Mouse (Mus musculus) heart, embryonic 10.5 days (tissue): ENCODE data around the gene Prkd2. TPM values are rescaled to one million over a fixed set of nuclear protein-coding genes. Genes with fewer than 3 reads are reported as not detected.

Source experiments
- DNase-seq: peaks from one replicate; pipeline ENCODE4 v3.0.0-alpha.2; 2017; ENCODE audit warnings: low spot score
- H3K27ac ChIP-seq: fragments of 300-500 bp; sonication (generic); 2 replicates; pipeline ENCODE4 v1.5.1; 2016; ENCODE audit warnings: mild to moderate bottlenecking
- H3K27me3 ChIP-seq: fragments of 300-500 bp; sonication (generic); 2 replicates; pipeline ENCODE4 v1.6.1; 2016; ENCODE audit warnings: mild to moderate bottlenecking; ENCODE audit not compliant: poor library complexity, insufficient read depth, severe bottlenecking
- H3K36me3 ChIP-seq: fragments of 300-500 bp; sonication (generic); 2 replicates; pipeline ENCODE4 v1.6.1; 2016; ENCODE audit warnings: mild to moderate bottlenecking, moderate library complexity
- H3K4me1 ChIP-seq: fragments of 300-500 bp; sonication (generic); 2 replicates; pipeline ENCODE4 v1.6.1; 2016; ENCODE audit warnings: mild to moderate bottlenecking
- H3K4me3 ChIP-seq: fragments of 300-500 bp; sonication (generic); 2 replicates; pipeline ENCODE4 v1.5.1; 2016; ENCODE audit warnings: mild to moderate bottlenecking, moderate library complexity
- H3K9me3 ChIP-seq: fragments of 300-500 bp; sonication (generic); 2 replicates; pipeline ENCODE4 v1.6.1; 2016; ENCODE audit warnings: mild to moderate bottlenecking, moderate library complexity
- WGBS: fragments of 180-500 bp; shearing (Covaris S2); methylation state at CpG from one replicate; pipeline ENCODE4 v1.1.7; 2016; 5-methylcytosine and 5-hydroxymethylcytosine counted together
- polyA plus RNA-seq: library from polyadenylated mRNA; unstranded; fragments of >200 nt; fragmentation: Nextera tagmentation; extraction: Ambion mirVana; gene quantifications from 2 replicates; pipeline ENCODE4 v1.2.1, GENCODE M21; 2016

The Prkd2 gene
- polyA plus RNA-seq, 1 experiment from 2014 or later = 8.9 TPM

- 0 out of 2 replicates have a peak, but pooled peaks cover 3% of the 10 kb centered on the region for H3K27me3 ChIP-seq
- H3K4me1 ChIP-seq = peaks cover 22% of the 10 kb centered on the region
- H3K27ac ChIP-seq = no peak overlapping the region
- 31% methylated on average over 17 of the region's 17 CpGs for WGBS
- DNase-seq = no peak
- no peaks in the 10 kb centered on the region for H3K9me3 ChIP-seq
- H3K4me3 ChIP-seq = no peak overlapping the region
- peaks cover 61% of the 10 kb centered on the region for H3K36me3 ChIP-seq
These were observed 5.9 kb downstream of the Prkd2 start for GRCm38 (mm10) chr7:16848579-16848978.

- DNase-seq = no peak
- no peaks in the 10 kb centered on the region for H3K4me1 ChIP-seq
- WGBS = 85% methylated on average over 4 of the region's 4 CpGs
- no peaks in the 10 kb centered on the region for H3K9me3 ChIP-seq
- peaks cover 85% of the 10 kb centered on the region for H3K36me3 ChIP-seq
- H3K27ac ChIP-seq = no peak overlapping the region
- H3K4me3 ChIP-seq = no peak overlapping the region
- no peaks in the 10 kb centered on the region for H3K27me3 ChIP-seq
These were observed 8.9 kb downstream of the Prkd2 start for GRCm38 (mm10) chr7:16851636-16852035.

GRCm38 (mm10) chr7:16853302-16853831 is 10.7 kb downstream of the Prkd2 start:
- Histone ChIP-seq H3K9me3 (no peaks in the 10 kb centered on the region), H3K4me1 (0 out of 2 replicates have a peak, but pooled peaks cover 5% of the 10 kb centered on the region), H3K27ac (no peak overlapping the region), H3K27me3 (no peaks in the 10 kb centered on the region), H3K4me3 (no peak overlapping the region), H3K36me3 (peaks cover 92% of the 10 kb centered on the region)
- DNase-seq = no peak
- 83% methylated on average over 14 of the region's 14 CpGs for WGBS

GRCm38 (mm10) chr7:16858336-16858735 is 15.6 kb downstream of the Prkd2 start:
- H3K9me3 ChIP-seq = no peaks in the 10 kb centered on the region
- DNase-seq = no peak
- H3K4me3 ChIP-seq = no peak overlapping the region
- H3K36me3 ChIP-seq = peaks cover 76% of the 10 kb centered on the region
- H3K27me3 ChIP-seq = no peaks in the 10 kb centered on the region
- 0 out of 2 replicates have a peak, but pooled peaks cover 5% of the 10 kb centered on the region for H3K4me1 ChIP-seq
- 30% methylated on average over 17 of the region's 17 CpGs for WGBS
- H3K27ac ChIP-seq = no peak overlapping the region

GRCm38 (mm10) chr7:16859902-16860651 is 17.4 kb downstream of the Prkd2 start:
- 38% methylated on average over 5 of the region's 5 CpGs for WGBS
- Histone ChIP-seq H3K27me3 (no peaks in the 10 kb centered on the region), H3K36me3 (peaks cover 77% of the 10 kb centered on the region), H3K9me3 (no peaks in the 10 kb centered on the region), H3K4me3 (no peak overlapping the region), H3K27ac (no peak overlapping the region), H3K4me1 (0 out of 2 replicates have a peak, but pooled peaks cover 5% of the 10 kb centered on the region)
- no peak for DNase-seq

GRCm38 (mm10) chr7:16867488-16867887 is 24.8 kb downstream of the Prkd2 start:
- 78% methylated on average over 3 of the region's 3 CpGs for WGBS

GRCm38 (mm10) chr7:16869497-16869896 is 26.8 kb downstream of the Prkd2 start:
- peaks cover 58% of the 10 kb centered on the region for H3K36me3 ChIP-seq
- no peak overlapping the region for H3K27ac ChIP-seq

More at GRCm38 (mm10) chr7:16867488-16867887, 24.8 kb downstream of the Prkd2 start:
- Histone ChIP-seq H3K27me3 (no peaks in the 10 kb centered on the region), H3K4me1 (peaks cover 6% of the 10 kb centered on the region; the same call in 1 of the 2 replicates), H3K27ac (0 out of 2 replicates have a peak overlapping the region, but pooled peaks have one; percentile 22), H3K36me3 (peaks cover 75% of the 10 kb centered on the region), H3K9me3 (no peaks in the 10 kb centered on the region), H3K4me3 (no peak overlapping the region)
- no peak for DNase-seq

GRCm38 (mm10) chr7:16871600-16871999 is 28.9 kb downstream of the Prkd2 start:
- H3K36me3 ChIP-seq = peaks cover 37% of the 10 kb centered on the region
- no peaks in the 10 kb centered on the region for H3K9me3 ChIP-seq
- 79% methylated on average over 10 of the region's 10 CpGs for WGBS
- no peak for DNase-seq
- H3K27me3 ChIP-seq = no peaks in the 10 kb centered on the region
- H3K27ac ChIP-seq = no peak overlapping the region
- peaks cover 9% of the 10 kb centered on the region for H3K4me1 ChIP-seq
- H3K4me3 ChIP-seq = no peak overlapping the region

More at GRCm38 (mm10) chr7:16869497-16869896, 26.8 kb downstream of the Prkd2 start:
- H3K27me3 ChIP-seq = no peaks in the 10 kb centered on the region
- no peak for DNase-seq
- H3K9me3 ChIP-seq = no peaks in the 10 kb centered on the region
- WGBS = 38% methylated on average over 16 of the region's 16 CpGs
- 0 out of 2 replicates have a peak overlapping the region, but pooled peaks have one; percentile 24 for H3K4me3 ChIP-seq
- H3K4me1 ChIP-seq = peaks cover 6% of the 10 kb centered on the region; the same call in 1 of the 2 replicates

GRCm38 (mm10) chr7:16872478-16872877 is 29.8 kb downstream of the Prkd2 start:
- no peaks in the 10 kb centered on the region for H3K27me3 ChIP-seq
- H3K36me3 ChIP-seq = peaks cover 30% of the 10 kb centered on the region
- peaks cover 17% of the 10 kb centered on the region for H3K4me1 ChIP-seq
- no peak for DNase-seq
- WGBS = 87% methylated on average over 9 of the region's 9 CpGs
- H3K9me3 ChIP-seq = no peaks in the 10 kb centered on the region
- H3K4me3 ChIP-seq = no peak overlapping the region
- no peak overlapping the region for H3K27ac ChIP-seq

GRCm38 (mm10) chr7:16873392-16873791 is 30.7 kb downstream of the Prkd2 start:
- Histone ChIP-seq H3K27ac (no peak overlapping the region), H3K36me3 (peaks cover 32% of the 10 kb centered on the region), H3K9me3 (no peaks in the 10 kb centered on the region), H3K4me3 (no peak overlapping the region), H3K4me1 (peaks cover 17% of the 10 kb centered on the region), H3K27me3 (no peaks in the 10 kb centered on the region)
- no peak for DNase-seq
- 86% methylated on average over 4 of the region's 4 CpGs for WGBS

- Histone ChIP-seq H3K9me3 (no peaks in the 10 kb centered on the region), H3K4me3 (peak overlapping the region; percentile 84), H3K27ac (peak overlapping the region; percentile 82), H3K27me3 (no peaks in the 10 kb centered on the region), H3K36me3 (peaks cover 37% of the 10 kb centered on the region), H3K4me1 (peaks cover 16% of the 10 kb centered on the region)
- WGBS = 5% methylated on average over 17 of the region's 17 CpGs
- peak; percentile 89 for DNase-seq
These were observed 31.5 kb downstream of the Prkd2 start for GRCm38 (mm10) chr7:16874190-16874589.

GRCm38 (mm10) chr7:16874756-16875309 is 32.1 kb downstream of the Prkd2 start:
- peaks cover 40% of the 10 kb centered on the region for H3K36me3 ChIP-seq
- peak overlapping the region; percentile 96 for H3K27ac ChIP-seq
- H3K4me3 ChIP-seq = peak overlapping the region; percentile 84
- under 1% methylated on average over 33 of the region's 33 CpGs for WGBS
- H3K27me3 ChIP-seq = no peaks in the 10 kb centered on the region
- H3K9me3 ChIP-seq = no peaks in the 10 kb centered on the region
- H3K4me1 ChIP-seq = peaks cover 15% of the 10 kb centered on the region
- DNase-seq = peak; percentile 100

- 0% methylated on average over 1 of the region's 1 CpGs for WGBS
- no peak for DNase-seq
- H3K27ac ChIP-seq = peak within 1 kb of the TSS; percentile 96
- no peaks in the 10 kb centered on the region for H3K27me3 ChIP-seq
- peaks cover 40% of the 10 kb centered on the region for H3K36me3 ChIP-seq
- H3K4me1 ChIP-seq = peaks cover 18% of the 10 kb centered on the region
- H3K9me3 ChIP-seq = no peaks in the 10 kb centered on the region
- H3K4me3 ChIP-seq = peak within 1 kb of the TSS; percentile 84
These were observed 32.4 kb downstream of the Prkd2 start, which contains the start of gene Dact3 for GRCm38 (mm10) chr7:16875310-16875325. Gene Dact3 (plus strand): TSS chr7:16875317.
